Mouse (Mus musculus): ENCODE measurements around the gene Utp3.

- TF ChIP-seq CTCF (IDR thresholded peaks at IDR 0.05; ENCODE audit: low read depth, low read length), result no peak
- no peak for TF ChIP-seq POLR2A (IDR thresholded peaks at IDR 0.05; ENCODE audit: extremely low read depth, insufficient read depth, low read length)
Observed at GRCm38 (mm10) chr5:88586407-88587174, 32.3 kb downstream of the Utp3 start.

Measured in liver, adult 2 months (tissue).